Mouse (Mus musculus) cerebellum, adult 11-12 months (tissue): ENCODE measurements around the gene Gpr180.

Experiments
- DNase-seq: peaks from one replicate; pipeline ENCODE4 v3.0.0; 2022

Gene Gpr180

DNA sequence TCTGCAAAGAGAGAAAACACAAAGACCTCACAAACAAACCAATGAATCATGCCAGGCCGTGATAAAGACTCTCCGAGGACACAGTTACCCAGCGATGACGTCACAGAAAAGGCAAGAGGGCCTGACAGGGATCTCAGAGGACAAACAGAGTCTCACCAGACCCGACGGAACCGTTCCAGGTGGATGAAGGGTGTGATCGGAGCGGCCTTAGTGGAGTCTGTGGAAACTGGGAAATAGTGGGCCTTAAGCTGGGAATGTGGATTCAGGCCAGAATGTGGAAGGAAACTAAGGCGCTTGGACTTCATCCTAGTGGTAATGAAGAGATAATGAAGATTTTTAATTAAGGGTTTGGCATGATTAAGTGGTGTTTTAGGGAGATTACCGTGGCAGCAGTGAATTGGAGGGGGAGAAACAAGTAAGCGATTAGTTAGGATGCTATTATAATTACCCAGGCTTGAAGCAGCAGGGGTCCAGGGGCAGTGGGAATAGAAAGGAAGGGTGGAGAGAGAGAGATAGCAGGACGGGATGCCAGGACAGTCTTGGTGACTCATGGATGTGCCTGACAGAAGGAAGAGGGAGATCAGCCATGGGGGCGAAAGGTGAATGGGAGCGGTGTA lies 75.3 kb downstream of the Gpr180 start:
- DNase-seq = no peak
